Mouse (Mus musculus) CH12.LX (cell line): ENCODE measurements around the gene Pitx3. TPM values are rescaled to one million over a fixed set of nuclear protein-coding genes. Genes with fewer than 3 reads are reported as not detected.

Source experiments
- DNase-seq: peaks from one replicate; pipeline ENCODE4 v3.0.0-alpha.2; 2013; ENCODE audit errors: extremely low read depth
- H3K27ac ChIP-seq: 2 replicates; pipeline ENCODE4 v1.5.1; 2012; ENCODE audit warnings: low read depth, mild to moderate bottlenecking, control low read depth, moderate library complexity; ENCODE audit not compliant: insufficient read depth
- H3K27me3 ChIP-seq: replicated peaks from 2 replicates; pipeline ENCODE3; 2012; ENCODE audit warnings: inconsistent platforms
- H3K36me3 ChIP-seq, 2 experiments: replicated peaks in 1 of 2; 2 replicates each; pipeline versions ENCODE3 to v1.6.1; 2012; ENCODE audit warnings: inconsistent platforms in 1 of 2, low read length in 1 of 2, mild to moderate bottlenecking in 1 of 2, mixed read lengths in 1 of 2, moderate library complexity in 1 of 2; ENCODE audit not compliant: control insufficient read depth in 1 of 2, insufficient read depth in 1 of 2
- H3K4me1 ChIP-seq, 2 experiments: 2 replicates each; pipeline ENCODE4 v1.6.1; 2012; ENCODE audit warnings: inconsistent platforms in 1 of 2, moderate library complexity in 1 of 2; ENCODE audit not compliant: insufficient read depth in 2 of 2, control insufficient read depth in 1 of 2
- H3K4me2 ChIP-seq: 2 replicates; pipeline ENCODE4 v1.6.1; 2012; ENCODE audit warnings: low read depth, mild to moderate bottlenecking, control low read depth; ENCODE audit not compliant: poor library complexity, insufficient read depth, severe bottlenecking
- H3K4me3 ChIP-seq, 3 experiments: fragments of 150-350 bp in 1 of 3; sonication (generic) in 1 of 3; replicated peaks in 1 of 3; 2 replicates each; pipeline versions ENCODE3 to v1.5.1; 2011 to 2012; ENCODE audit warnings: low read depth in 2 of 3, low read length in 2 of 3, mild to moderate bottlenecking in 2 of 3, moderate library complexity in 2 of 3, control low read depth in 1 of 3, improper control_type of control experiment in 1 of 3, inconsistent platforms in 1 of 3, mixed read lengths in 1 of 3; ENCODE audit not compliant: poor library complexity in 1 of 3
- H3K79me2 ChIP-seq: replicated peaks from 2 replicates; pipeline ENCODE4 v1.6.1; 2012; ENCODE audit warnings: mild to moderate bottlenecking, moderate library complexity; ENCODE audit not compliant: control insufficient read depth, poor library complexity, insufficient read depth, severe bottlenecking; ENCODE audit errors: extremely low read depth
- H3K9ac ChIP-seq: 2 replicates; pipeline ENCODE4 v1.6.1; 2012; ENCODE audit warnings: low read depth, mild to moderate bottlenecking, control low read depth, moderate library complexity; ENCODE audit not compliant: insufficient read depth
- H3K9me3 ChIP-seq: replicated peaks from 2 replicates; pipeline ENCODE3; 2012; ENCODE audit warnings: low read length, inconsistent platforms, mixed read lengths
- BHLHE40 ChIP-seq: IDR thresholded peaks from 2 replicates; pipeline ENCODE4 v1.6.1; 2011; ENCODE audit warnings: mild to moderate bottlenecking, low read depth, low read length, improper control_type of control experiment
- CHD1 ChIP-seq: IDR thresholded peaks from 2 replicates; pipeline ENCODE4 v1.6.1; 2012; ENCODE audit warnings: low read depth, low read length, improper control_type of control experiment, inconsistent platforms
- CTCF ChIP-seq, 2 experiments: IDR thresholded peaks in 1 of 2; conservative IDR thresholded peaks in 1 of 2; 2 replicates each; pipeline ENCODE4 v1.5.1; 2011 to 2012; ENCODE audit warnings: low read depth in 2 of 2, low read length in 2 of 2, improper control_type of control experiment in 1 of 2, inconsistent platforms in 1 of 2, mild to moderate bottlenecking in 1 of 2, moderate library complexity in 1 of 2
- E2F4 ChIP-seq: IDR thresholded peaks from 2 replicates; pipeline ENCODE4 v1.6.1; 2011; ENCODE audit warnings: low read depth, low read length, improper control_type of control experiment; ENCODE audit not compliant: insufficient replicate concordance
- ELF1 ChIP-seq: IDR thresholded peaks from 2 replicates; pipeline ENCODE4 v1.6.1; 2014; ENCODE audit warnings: low read depth, mild to moderate bottlenecking, inconsistent platforms, low read length, improper control_type of control experiment
- GABPA ChIP-seq: IDR thresholded peaks from 2 replicates; pipeline ENCODE4 v1.6.1; 2012; ENCODE audit warnings: low read depth, low read length, improper control_type of control experiment, inconsistent platforms; ENCODE audit not compliant: insufficient replicate concordance
- JUN ChIP-seq: IDR thresholded peaks from 2 replicates; pipeline ENCODE4 v1.6.1; 2011; ENCODE audit warnings: low read depth, mild to moderate bottlenecking, low read length, improper control_type of control experiment, moderate library complexity; ENCODE audit not compliant: insufficient read depth
- MAX ChIP-seq: IDR thresholded peaks from 2 replicates; pipeline ENCODE4 v1.6.1; 2011; ENCODE audit warnings: low read length, improper control_type of control experiment
- MYC ChIP-seq: IDR thresholded peaks from 2 replicates; pipeline ENCODE4 v1.6.1; 2011; ENCODE audit warnings: low read depth, mild to moderate bottlenecking, improper control_type of control experiment, low read length
- PAX5 ChIP-seq: IDR thresholded peaks from 2 replicates; pipeline ENCODE4 v1.6.1; 2012; ENCODE audit warnings: low read length, inconsistent platforms, mixed read lengths
- RCOR1 ChIP-seq: conservative IDR thresholded peaks from 2 replicates; pipeline ENCODE4 v1.6.1; 2012; ENCODE audit warnings: low read depth, mild to moderate bottlenecking, inconsistent platforms, low read length, improper control_type of control experiment
- SMC3 ChIP-seq: IDR thresholded peaks from 2 replicates; pipeline ENCODE4 v1.6.1; 2011; ENCODE audit warnings: low read depth, low read length, improper control_type of control experiment
- TBP ChIP-seq: conservative IDR thresholded peaks from 2 replicates; pipeline ENCODE4 v1.6.1; 2011; ENCODE audit warnings: low read depth, low read length, improper control_type of control experiment
- USF1 ChIP-seq: IDR thresholded peaks from 2 replicates; pipeline ENCODE4 v1.6.1; 2014; ENCODE audit warnings: low read depth, mild to moderate bottlenecking, inconsistent platforms, low read length, improper control_type of control experiment
- USF2 ChIP-seq: conservative IDR thresholded peaks from 2 replicates; pipeline ENCODE4 v1.6.1; 2011; ENCODE audit warnings: low read depth, low read length, improper control_type of control experiment
- ZMIZ1 ChIP-seq: IDR thresholded peaks from 2 replicates; pipeline ENCODE4 v1.6.1; 2012; ENCODE audit warnings: low read depth, mild to moderate bottlenecking, inconsistent platforms, low read length, improper control_type of control experiment
- dilution Hi-C: fragments of 300-500 bp; cut with MboI; formaldehyde crosslinking; loops from 2 replicates; pipeline ENCODE4 v1.14.3; 2020; ENCODE audit warnings: low sequenced_read_pairs; ENCODE audit not compliant: extremely low pct_unique_long_range_greater_than_20kb, extremely low pct_ligation_motif_present
- in situ Hi-C: fragments of 300-500 bp; cut with MboI; formaldehyde crosslinking; loops from 3 replicates; pipeline ENCODE4 v1.14.3; 2019; ENCODE audit warnings: low sequenced_read_pairs, low pct_ligation_motif_present, low pct_unique_long_range_greater_than_20kb, mixed read lengths
- polyA plus RNA-seq: library from polyadenylated mRNA; unstranded; fragments of >175 nt; gene quantifications from 2 replicates; pipeline ENCODE4 v1.2.1, GENCODE M21; 2012; ENCODE audit warnings: low read depth; ENCODE audit not compliant: insufficient read length
- total RNA-seq, 2 experiments: library from RNA; depleted of rRNA; stranded (reverse); fragments of 300-350 nt in 1 of 2; fragments of >200 nt in 1 of 2; gene quantifications; 2 replicates each; pipeline ENCODE4 v1.2.3; 2012 to 2014

Gene Pitx3
- total and polyA plus RNA-seq, 3 experiments, result not detected

GRCm38 (mm10) chr19:46110214-46110613 is 37.9 kb downstream of the Pitx3 start:
- in situ Hi-C loops, result no loop called here
- no peaks in the 10 kb centered on the region for H3K9me3 ChIP-seq
- no peak for DNase-seq
- no peak overlapping the region for H3K4me2 ChIP-seq
- TF ChIP-seq JUN, result no peak
- TF ChIP-seq BHLHE40, result no peak
- no peak for TF ChIP-seq TBP
- no peak for TF ChIP-seq CTCF (conservative IDR thresholded peaks at IDR 0.05 in 1 of 2, IDR thresholded peaks at IDR 0.05 in 1 of 2; ENCODE audit: low read depth in 2 of 2, low read length in 2 of 2)
- TF ChIP-seq MAX, result no peak
- no peak for TF ChIP-seq ELF1
- no peak for TF ChIP-seq GABPA
- no peak for TF ChIP-seq USF2
- no peaks in the 10 kb centered on the region for H3K4me1 ChIP-seq
- dilution Hi-C loops, result no loop called here
- peaks cover 12% of the 10 kb centered on the region for H3K27me3 ChIP-seq
- no peak overlapping the region for H3K4me3 ChIP-seq
- H3K27ac ChIP-seq, result no peak overlapping the region
- H3K36me3 ChIP-seq, result no peaks in the 10 kb centered on the region
- no peaks in the 10 kb centered on the region for H3K79me2 ChIP-seq
- H3K9ac ChIP-seq, result no peak overlapping the region

- no peaks in the 10 kb centered on the region for H3K9me3 ChIP-seq
- no peak overlapping the region for H3K9ac ChIP-seq
- peaks cover 5% of the 10 kb centered on the region for H3K27me3 ChIP-seq
- H3K4me3 ChIP-seq, result no peak overlapping the region
- dilution Hi-C loops (no loop called here), in situ Hi-C loops (no loop called here)
- DNase-seq, result no peak
- H3K4me1 ChIP-seq, result no peaks in the 10 kb centered on the region
- no peaks in the 10 kb centered on the region for H3K79me2 ChIP-seq
- no peaks in the 10 kb centered on the region for H3K36me3 ChIP-seq
- H3K4me2 ChIP-seq, result no peak overlapping the region
- no peak overlapping the region for H3K27ac ChIP-seq
- TF ChIP-seq USF2 (no peak), PAX5 (no peak), SMC3 (no peak), E2F4 (no peak), RCOR1 (no peak), USF1 (no peak), ZMIZ1 (no peak), MYC (no peak), CHD1 (no peak)
Measured at GRCm38 (mm10) chr19:46104187-46104557, 44.0 kb downstream of the Pitx3 start.
